Mouse (Mus musculus) cerebellum, postnatal 25 days (tissue): Measurements from ENCODE around the gene Zfp266.
"Not testable (repeated sequence)": the region's sequence is repeated elsewhere in the genome, so short reads cannot be mapped to it uniquely, and the experiment has no call there.

ENCODE experiments used
- DNase-seq, 2 experiments: peaks; one replicate each; pipeline ENCODE4 v3.0.0; 2021; ENCODE audit warnings: mixed read lengths in 2 of 2

The Zfp266 gene

GRCm38 (mm10) chr9:20521306-20521957 is at the start of gene Zfp266:
TSS of gene Zfp266 (minus strand) at chr9:20521417.
- peak; percentile 96 for DNase-seq

- DNase-seq: not testable (repeated sequence)
Observed at GRCm38 (mm10) chr9:20565326-20566030, 44.3 kb upstream of the Zfp266 start.

- no peak for DNase-seq
Observed at GRCm38 (mm10) chr9:20562177-20562576, 41.0 kb upstream of the Zfp266 start.

- DNase-seq: no peak
Observed at GRCm38 (mm10) chr9:20552698-20553097, 31.5 kb upstream of the Zfp266 start.

GRCm38 (mm10) chr9:20551781-20552275 is 30.6 kb upstream of the Zfp266 start:
- DNase-seq: no peak

GRCm38 (mm10) chr9:20545151-20545550 is 23.9 kb upstream of the Zfp266 start:
- DNase-seq: peak; percentile 40 to 53

- peak; percentile 83 to 89 for DNase-seq
Observed at GRCm38 (mm10) chr9:20544070-20544821, 23.0 kb upstream of the Zfp266 start.

GRCm38 (mm10) chr9:20543496-20543895 is 22.3 kb upstream of the Zfp266 start:
- no peak for DNase-seq

- no peak for DNase-seq
Observed at GRCm38 (mm10) chr9:20536598-20536997, 15.4 kb upstream of the Zfp266 start.

- peak; percentile 32 to 62 for DNase-seq
Observed at GRCm38 (mm10) chr9:20534326-20534926, 13.2 kb upstream of the Zfp266 start.

- DNase-seq: no peak
Observed at GRCm38 (mm10) chr9:20520531-20521210, 546 bp downstream of the Zfp266 start.

- DNase-seq: no peak
Observed at GRCm38 (mm10) chr9:20519949-20520348, 1.3 kb downstream of the Zfp266 start.

GRCm38 (mm10) chr9:20518708-20519107 is 2.5 kb downstream of the Zfp266 start:
- no peak for DNase-seq

- DNase-seq: no peak
Observed at GRCm38 (mm10) chr9:20517727-20518126, 3.5 kb downstream of the Zfp266 start.

GRCm38 (mm10) chr9:20514016-20514415 is 7.2 kb downstream of the Zfp266 start:
- no peak for DNase-seq

GRCm38 (mm10) chr9:20512714-20513113 is 8.5 kb downstream of the Zfp266 start:
- DNase-seq: no peak

- no peak for DNase-seq
Observed at GRCm38 (mm10) chr9:20511645-20512044, 9.6 kb downstream of the Zfp266 start.

GRCm38 (mm10) chr9:20510346-20510745 is 10.9 kb downstream of the Zfp266 start:
- DNase-seq: no peak

- DNase-seq: no peak
Observed at GRCm38 (mm10) chr9:20509676-20510075, 11.5 kb downstream of the Zfp266 start.

GRCm38 (mm10) chr9:20504801-20505200 is 16.4 kb downstream of the Zfp266 start:
- no peak for DNase-seq

- no peak for DNase-seq
Observed at GRCm38 (mm10) chr9:20493281-20493680, 27.9 kb downstream of the Zfp266 start.

- peak; percentile 92 to 93 for DNase-seq
Observed at GRCm38 (mm10) chr9:20492527-20493233, 28.5 kb downstream of the Zfp266 start, which contains the start of gene Zfp426. TSS of gene Zfp426 (minus strand) at chr9:20492746.
